Mouse (Mus musculus): ENCODE results near the gene Cfp. TPM values are rescaled to one million over a fixed set of nuclear protein-coding genes. Genes with fewer than 3 reads are reported as not detected.
A peak's percentile ranks its signal among the peaks of the same experiment; 100 is the strongest.

Cfp gene
- 10 to 100 TPM; 12.9 to 22.7 (median 15.9) TPM for total RNA-seq (2022)

GRCm38 (mm10) chrX:20931364-20931763, at the start of gene Cfp:
Cfp (minus strand) TSS chrX:20931555.
- no peak for DNase-seq (ENCODE audit: low spot score in 2 of 2)

- no peak for DNase-seq (ENCODE audit: low spot score in 2 of 2)
Measured at GRCm38 (mm10) chrX:20980901-20981300, 49.5 kb upstream of the Cfp start.

DNA sequence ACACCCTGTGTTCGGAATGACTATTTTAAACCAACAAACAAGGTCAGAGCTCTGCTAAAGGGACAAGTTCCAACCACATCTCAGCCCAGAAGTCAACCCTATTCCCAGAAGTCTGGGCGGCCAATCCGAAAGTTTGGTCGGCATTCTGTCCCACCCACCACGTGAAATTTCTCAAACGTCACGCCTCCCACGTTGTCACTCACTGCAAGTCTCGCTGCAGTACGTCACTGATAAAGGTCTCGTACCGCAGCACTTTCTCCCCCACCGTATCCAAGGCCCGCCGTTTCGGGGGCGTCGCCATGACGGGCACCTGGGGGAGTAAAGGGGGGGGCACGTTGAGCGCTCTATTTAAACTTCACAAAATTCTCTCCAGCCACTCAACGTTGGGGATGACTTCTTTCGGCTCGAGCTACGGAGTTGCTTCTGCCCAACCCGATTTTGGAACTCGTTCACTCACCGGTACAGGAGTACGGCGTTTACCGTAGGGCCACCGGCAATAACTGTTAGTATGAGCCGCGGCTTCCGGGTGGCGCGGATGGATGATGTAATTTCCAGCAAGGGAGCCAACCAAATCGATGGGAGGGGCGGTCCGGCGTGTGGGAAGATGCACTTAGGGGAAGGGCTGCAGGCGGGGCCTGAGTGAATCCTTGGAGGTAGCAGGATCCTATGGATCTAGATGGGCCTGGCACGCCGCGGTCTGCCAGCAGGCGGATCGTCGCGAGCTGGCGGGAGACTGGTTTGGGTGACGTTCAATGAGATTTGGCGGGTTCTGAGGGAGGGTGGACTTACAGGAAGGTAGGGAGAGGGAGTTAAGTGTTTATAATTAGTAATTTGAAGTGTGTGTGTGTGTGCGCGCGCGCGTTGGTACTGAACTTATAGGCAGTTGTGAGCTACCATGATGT, 30.4 kb upstream of the Cfp start, which contains the start of gene Uxt:
TSS of gene Uxt (minus strand) at position 541 of the 902 bp plus-strand sequence.
- DNase-seq (ENCODE audit: low spot score in 2 of 2), result peak; percentile 84 to 85

DNA sequence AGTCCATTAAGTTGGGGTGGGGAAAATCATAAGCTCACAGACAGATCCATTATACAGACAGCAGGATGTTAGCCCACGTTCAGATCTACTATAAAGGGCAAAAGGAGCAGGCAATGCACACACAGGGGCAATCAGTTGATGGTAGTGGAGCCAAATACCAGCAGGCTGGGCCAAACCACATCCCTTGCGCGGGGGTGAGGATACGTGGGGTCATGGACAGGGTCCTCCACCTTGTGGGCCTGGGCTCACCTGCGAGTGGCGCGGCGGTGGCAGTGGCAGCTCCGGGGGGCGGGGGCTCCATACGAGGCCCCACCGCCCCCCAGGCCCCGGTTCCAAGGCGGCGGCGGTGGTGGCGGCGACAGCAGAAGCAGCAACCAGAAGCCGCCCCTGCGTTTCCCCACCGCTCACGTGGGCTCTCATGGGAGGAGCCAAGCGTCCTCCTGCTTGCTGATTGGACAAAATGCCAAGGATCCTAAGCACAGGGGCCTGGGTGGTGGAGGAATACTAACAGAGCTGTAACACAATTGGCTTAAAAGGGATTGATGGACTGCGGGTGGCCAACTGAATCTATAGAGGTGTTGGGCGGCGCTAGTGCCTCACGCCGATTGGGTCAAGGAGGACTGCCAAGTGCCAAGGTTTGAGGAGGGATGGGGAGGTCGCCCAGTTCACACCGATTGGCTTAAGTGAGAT, 19.0 kb upstream of the Cfp start, which contains the start of gene Elk1:
TSS of gene Elk1 (minus strand) at position 418 of the 690 bp plus-strand sequence.
- peak; percentile 80 to 92 for DNase-seq (ENCODE audit: low spot score in 2 of 2)

DNA sequence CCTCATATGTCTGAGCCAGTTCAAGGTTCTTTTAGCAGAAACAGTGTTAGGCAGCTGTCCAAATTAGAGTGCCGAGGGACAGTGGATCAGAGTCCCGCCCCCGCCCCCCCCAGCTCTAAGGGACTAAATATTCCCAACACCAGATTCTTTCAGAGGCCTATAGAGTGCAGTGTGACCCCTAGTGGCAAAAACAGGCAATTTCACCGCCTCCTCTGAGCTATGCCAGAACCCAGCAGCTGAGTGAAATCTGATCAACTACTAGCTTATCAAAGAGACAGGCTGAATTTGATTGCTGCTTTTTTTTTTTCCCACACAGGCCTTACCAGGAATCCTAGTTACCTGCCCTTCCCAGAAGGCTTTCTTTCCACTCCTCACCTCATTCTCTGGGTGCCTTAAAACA, 14.7 kb upstream of the Cfp start:
- DNase-seq (ENCODE audit: low spot score in 2 of 2), result peak in 1 of 2 experiments; percentile 68

DNA sequence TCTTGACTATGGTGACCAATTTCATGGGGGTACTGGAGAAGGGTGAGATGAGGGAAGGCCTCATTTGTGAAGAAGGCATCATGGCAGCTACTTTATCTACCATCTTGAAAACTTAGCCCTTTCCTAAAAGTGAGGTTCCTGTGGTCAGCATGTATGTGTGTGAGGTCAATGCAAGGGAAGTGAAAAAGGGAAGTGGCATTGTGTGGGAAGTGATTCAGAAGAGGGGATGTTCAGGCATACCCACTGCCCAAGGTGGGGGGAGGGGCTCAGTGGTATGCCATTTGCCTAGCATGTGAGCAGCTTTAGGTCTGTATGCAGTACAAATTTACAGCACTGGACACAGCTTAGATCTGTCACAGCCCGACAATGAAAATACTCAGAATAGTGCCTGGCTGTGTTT, 608 bp upstream of the Cfp start:
- DNase-seq (ENCODE audit: low spot score in 2 of 2), result no peak

- DNase-seq (ENCODE audit: low spot score in 2 of 2), result no peak
Measured at GRCm38 (mm10) chrX:20929859-20930258, 1.5 kb downstream of the Cfp start.

DNA sequence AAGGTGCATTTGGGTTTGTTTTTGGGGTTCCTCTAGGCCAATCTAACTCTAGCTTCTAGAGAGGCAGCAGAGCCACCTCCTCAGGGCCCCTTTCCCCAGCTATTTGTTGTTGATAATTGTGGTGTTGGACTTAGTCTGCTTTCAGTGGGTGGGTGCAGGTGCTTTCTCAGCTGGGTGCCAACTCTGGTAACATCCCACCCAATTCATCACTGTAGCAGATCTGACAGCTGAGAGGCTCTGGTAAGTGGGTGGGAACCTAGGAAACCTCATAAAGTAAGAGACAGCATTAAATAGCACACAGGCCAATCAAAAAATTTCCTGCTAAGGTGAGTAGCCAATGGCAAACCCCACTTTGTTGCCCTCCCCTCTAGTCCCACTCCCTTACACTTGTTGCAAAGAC, 6.4 kb downstream of the Cfp start:
- DNase-seq (ENCODE audit: low spot score in 2 of 2), result no peak

GRCm38 (mm10) chrX:20923506-20923905, 7.8 kb downstream of the Cfp start:
- DNase-seq (ENCODE audit: low spot score in 2 of 2), result no peak

- DNase-seq (ENCODE audit: low spot score in 2 of 2), result no peak
Measured at GRCm38 (mm10) chrX:20921366-20921765, 10.0 kb downstream of the Cfp start.

GRCm38 (mm10) chrX:20920844-20921364, 10.5 kb downstream of the Cfp start, which contains the start of gene Syn1:
Syn1 (minus strand) TSS chrX:20921004.
- DNase-seq (ENCODE audit: low spot score in 2 of 2), result peak; percentile 83 to 84

GRCm38 (mm10) chrX:20920249-20920843, 11.0 kb downstream of the Cfp start:
- DNase-seq (ENCODE audit: low spot score in 2 of 2), result no peak

- peak; percentile 27 to 42 for DNase-seq (ENCODE audit: low spot score in 2 of 2)
Measured at GRCm38 (mm10) chrX:20915075-20915474, 16.3 kb downstream of the Cfp start.

GRCm38 (mm10) chrX:20913726-20914125, 17.6 kb downstream of the Cfp start:
- no peak for DNase-seq (ENCODE audit: low spot score in 2 of 2)

- DNase-seq (ENCODE audit: low spot score in 2 of 2), result no peak
Measured at GRCm38 (mm10) chrX:20910074-20910473, 21.3 kb downstream of the Cfp start.

Other genes starting within 250 kb of the Cfp start
- gene Cdk16, start 243.6 kb downstream of the Cfp start, total RNA-seq (2022), result 100 to 1,000 TPM; 185 to 215 (median 189) TPM
- gene Usp11, start 227.6 kb downstream of the Cfp start, total RNA-seq (2022), result 100 to 1,000 TPM; 111 to 139 (median 126) TPM
- gene Araf, start 133.7 kb downstream of the Cfp start, total RNA-seq (2022), result 100 to 1,000 TPM; 188 to 200 (median 196) TPM
- 1 to 10 TPM in 2 of 4 experiments, under 1 TPM in 1, not detected in 1; 0.55 to 3.2 (median 1.7) TPM for gene Timp1, start 61.4 kb downstream of the Cfp start, total RNA-seq (2022)
- gene Syn1, start 10.6 kb downstream of the Cfp start, total RNA-seq (2022), result 100 to 1,000 TPM; 376 to 409 (median 395) TPM
- 10 to 100 TPM; 55.2 to 76.3 (median 66.7) TPM for gene Elk1, start 19.1 kb upstream of the Cfp start, total RNA-seq (2022)
- 10 to 100 TPM; 12.5 to 16.5 (median 13.1) TPM for gene Uxt, start 30.5 kb upstream of the Cfp start, total RNA-seq (2022)
- gene Zfp182, start 130.8 kb upstream of the Cfp start, total RNA-seq (2022), result 10 to 100 TPM in 3 of 4 experiments, 1 to 10 TPM in 1; 9.9 to 13.9 (median 12.3) TPM
- not detected for gene Spaca5, start 136.9 kb upstream of the Cfp start, total RNA-seq (2022)
- gene Zfp300, start 158.0 kb upstream of the Cfp start, total RNA-seq (2022), result 1 to 10 TPM; 2.2 to 3.9 (median 3.0) TPM
- not detected for gene Ssxa1, start 184.3 kb upstream of the Cfp start, total RNA-seq (2022)
- gene Gm21876, start 244.1 kb upstream of the Cfp start, total RNA-seq (2022), result not detected